Mouse (Mus musculus) liver, embryonic 11.5 days (tissue): ENCODE measurements at regions not wholly inside any gene's neighbourhood (a gene's known extent, or its start where the extent isn't known, plus 50 kb on each side); places are given as distances from the start of the nearest gene placed in this dataset.

Experiments used
- ATAC-seq: fragments of 200-750 bp; cut with Nextera tagmentation; replicated peaks from 2 replicates; pipeline ENCODE4 v1.8.0; 2017; ENCODE audit warnings: moderate number of reproducible peaks, mild to moderate bottlenecking, moderate TSS enrichment, moderate library complexity; ENCODE audit not compliant: low FRiP score
- DNase-seq: peaks from one replicate; pipeline ENCODE4 v3.0.0-alpha.2; 2017; ENCODE audit warnings: low spot score
- H3K27ac ChIP-seq: fragments of 300-500 bp; sonication (generic); 2 replicates; pipeline ENCODE4 v1.5.1; 2014; ENCODE audit warnings: mild to moderate bottlenecking, low read depth, low read length, control low read depth
- H3K27me3 ChIP-seq: fragments of 300-500 bp; sonication (generic); replicated peaks from 2 replicates; pipeline ENCODE4 v1.6.1; 2014; ENCODE audit warnings: low read length, mixed read lengths; ENCODE audit not compliant: control insufficient read depth, insufficient read depth
- H3K36me3 ChIP-seq: fragments of 300-500 bp; sonication (generic); 2 replicates; pipeline ENCODE4 v1.6.1; 2014; ENCODE audit warnings: mild to moderate bottlenecking, low read length, moderate library complexity, mixed read lengths; ENCODE audit not compliant: control insufficient read depth, insufficient read depth
- H3K4me1 ChIP-seq: fragments of 300-500 bp; sonication (generic); replicated peaks from 2 replicates; pipeline ENCODE4 v1.6.1; 2014; ENCODE audit warnings: low read length, mixed read lengths; ENCODE audit not compliant: control insufficient read depth, insufficient read depth
- H3K4me2 ChIP-seq: fragments of 300-500 bp; sonication (generic); 2 replicates; pipeline ENCODE4 v1.6.1; 2014; ENCODE audit warnings: mild to moderate bottlenecking, control low read depth, moderate library complexity
- H3K4me3 ChIP-seq: fragments of 300-500 bp; sonication (generic); 2 replicates; pipeline ENCODE4 v1.5.1; 2014; ENCODE audit warnings: low read depth, low read length, control low read depth
- H3K9ac ChIP-seq: fragments of 300-500 bp; sonication (generic); 2 replicates; pipeline ENCODE4 v1.6.1; 2014; ENCODE audit warnings: low read depth, low read length, control low read depth
- H3K9me3 ChIP-seq: fragments of 300-500 bp; sonication (generic); 2 replicates; pipeline ENCODE4 v1.6.1; 2016; ENCODE audit warnings: low read length, inconsistent platforms, mixed read lengths; ENCODE audit not compliant: control insufficient read depth
- WGBS: fragments of 180-500 bp; shearing (Covaris S2); extraction: QIAGEN DNeasy Blood & Tissue Kit; methylation state at CpG from one replicate; pipeline ENCODE4 v1.1.7; 2014; 5-methylcytosine and 5-hydroxymethylcytosine counted together

- Histone ChIP-seq H3K36me3 (no peaks in the 10 kb centered on the region), H3K27me3 (no peaks in the 10 kb centered on the region), H3K9me3 (no peaks in the 10 kb centered on the region), H3K27ac (no peak overlapping the region), H3K4me2 (no peak overlapping the region), H3K4me3 (no peak overlapping the region), H3K9ac (no peak overlapping the region), H3K4me1 (no peaks in the 10 kb centered on the region)
- ATAC-seq (no peak), DNase-seq (no peak)
- WGBS, result 9% methylated on average over 5 of the region's 5 CpGs
Measured at GRCm38 (mm10) chr14:106318767-106319166, 212.8 kb downstream of the Trim52 start.

GRCm38 (mm10) chr14:106327653-106328283 is 221.8 kb downstream of the Trim52 start:
- DNase-seq, result no peak
- no peaks in the 10 kb centered on the region for H3K9me3 ChIP-seq
- no peaks in the 10 kb centered on the region for H3K27me3 ChIP-seq
- no peak for ATAC-seq
- H3K4me1 ChIP-seq, result no peaks in the 10 kb centered on the region
- H3K4me2 ChIP-seq, result no peak overlapping the region
- no peak overlapping the region for H3K27ac ChIP-seq
- H3K4me3 ChIP-seq, result no peak overlapping the region
- no peak overlapping the region for H3K9ac ChIP-seq
- 52% methylated on average over 8 of the region's 8 CpGs for WGBS
- H3K36me3 ChIP-seq, result no peaks in the 10 kb centered on the region

- Histone ChIP-seq H3K27me3 (no peaks in the 10 kb centered on the region), H3K27ac (no peak overlapping the region), H3K4me3 (no peak overlapping the region), H3K4me2 (no peak overlapping the region), H3K9ac (no peak overlapping the region), H3K36me3 (no peaks in the 10 kb centered on the region), H3K4me1 (no peaks in the 10 kb centered on the region), H3K9me3 (no peaks in the 10 kb centered on the region)
- DNase-seq (no peak), ATAC-seq (no peak)
- 66% methylated on average over 8 of the region's 8 CpGs for WGBS
Measured at GRCm38 (mm10) chr14:106364767-106365623, 259.0 kb downstream of the Trim52 start.

GRCm38 (mm10) chr14:106365624-106366118 is 259.7 kb downstream of the Trim52 start:
- WGBS, result 77% methylated on average over 3 of the region's 3 CpGs
- H3K36me3 ChIP-seq, result no peaks in the 10 kb centered on the region
- H3K9me3 ChIP-seq, result no peaks in the 10 kb centered on the region
- no peaks in the 10 kb centered on the region for H3K4me1 ChIP-seq
- no peak overlapping the region for H3K4me3 ChIP-seq
- H3K27me3 ChIP-seq, result no peaks in the 10 kb centered on the region
- no peak overlapping the region for H3K27ac ChIP-seq
- no peak overlapping the region for H3K9ac ChIP-seq
- ATAC-seq, result no peak
- no peak for DNase-seq
- no peak overlapping the region for H3K4me2 ChIP-seq

GRCm38 (mm10) chr14:106373451-106373850 is 267.5 kb downstream of the Trim52 start:
- Histone ChIP-seq H3K27ac (no peak overlapping the region), H3K9me3 (no peaks in the 10 kb centered on the region), H3K36me3 (no peaks in the 10 kb centered on the region), H3K27me3 (no peaks in the 10 kb centered on the region), H3K9ac (no peak overlapping the region), H3K4me2 (no peak overlapping the region), H3K4me1 (no peaks in the 10 kb centered on the region), H3K4me3 (no peak overlapping the region)
- no peak for DNase-seq
- 67% methylated on average over 1 of the region's 1 CpGs for WGBS
- ATAC-seq, result no peak

GRCm38 (mm10) chr14:106379645-106380044 is 273.6 kb downstream of the Trim52 start:
- H3K9ac ChIP-seq, result no peak overlapping the region
- no peaks in the 10 kb centered on the region for H3K4me1 ChIP-seq
- H3K9me3 ChIP-seq, result no peaks in the 10 kb centered on the region
- H3K4me2 ChIP-seq, result no peak overlapping the region
- DNase-seq, result no peak
- no peaks in the 10 kb centered on the region for H3K36me3 ChIP-seq
- no peak for ATAC-seq
- H3K27me3 ChIP-seq, result no peaks in the 10 kb centered on the region
- no peak overlapping the region for H3K27ac ChIP-seq
- no peak overlapping the region for H3K4me3 ChIP-seq
- WGBS, result 86% methylated on average over 4 of the region's 4 CpGs

GRCm38 (mm10) chr14:106387671-106388070 is 281.7 kb downstream of the Trim52 start:
- Histone ChIP-seq H3K9me3 (no peaks in the 10 kb centered on the region), H3K4me3 (no peak overlapping the region), H3K27ac (no peak overlapping the region), H3K4me1 (no peaks in the 10 kb centered on the region), H3K4me2 (no peak overlapping the region), H3K27me3 (no peaks in the 10 kb centered on the region), H3K36me3 (no peaks in the 10 kb centered on the region), H3K9ac (no peak overlapping the region)
- WGBS, result 65% methylated on average over 3 of the region's 3 CpGs
- DNase-seq, result no peak
- no peak for ATAC-seq

- 82% methylated on average over 9 of the region's 9 CpGs for WGBS
- H3K36me3 ChIP-seq, result no peaks in the 10 kb centered on the region
- no peak overlapping the region for H3K4me2 ChIP-seq
- no peak overlapping the region for H3K9ac ChIP-seq
- DNase-seq (no peak), ATAC-seq (no peak)
- H3K9me3 ChIP-seq, result no peaks in the 10 kb centered on the region
- no peaks in the 10 kb centered on the region for H3K27me3 ChIP-seq
- H3K27ac ChIP-seq, result no peak overlapping the region
- no peaks in the 10 kb centered on the region for H3K4me1 ChIP-seq
- H3K4me3 ChIP-seq, result no peak overlapping the region
Measured at GRCm38 (mm10) chr14:106390546-106390945, 284.5 kb downstream of the Trim52 start.

- WGBS, result 64% methylated on average over 4 of the region's 4 CpGs
- Histone ChIP-seq H3K9ac (no peak overlapping the region), H3K4me2 (no peak overlapping the region), H3K4me1 (no peaks in the 10 kb centered on the region), H3K4me3 (no peak overlapping the region), H3K27me3 (no peaks in the 10 kb centered on the region), H3K36me3 (no peaks in the 10 kb centered on the region), H3K9me3 (no peaks in the 10 kb centered on the region), H3K27ac (no peak overlapping the region)
- DNase-seq (no peak), ATAC-seq (no peak)
Measured at GRCm38 (mm10) chr14:106393978-106394377, 288.0 kb downstream of the Trim52 start.
